Mouse (Mus musculus) erythroblast, embryonic 14.5 days (primary cell): ENCODE measurements around the gene Rmdn3.

Experiments used
- GATA1 ChIP-seq: IDR thresholded peaks from 2 replicates; pipeline ENCODE4 v1.6.1; 2012; ENCODE audit warnings: low read length, inconsistent platforms, mixed read lengths
- TAL1 ChIP-seq: IDR thresholded peaks from 3 replicates; pipeline ENCODE4 v1.6.1; 2012; ENCODE audit warnings: low read length, inconsistent platforms, mixed read lengths

- TF ChIP-seq GATA1 (no peak), TAL1 (no peak)
Measured at GRCm38 (mm10) chr2:119174866-119175265, 18.0 kb upstream of the Rmdn3 start.
